Mouse (Mus musculus) embryonic facial prominence, embryonic 11.5 days (tissue): ENCODE measurements around the gene Igf2r. TPM values are rescaled to one million over a fixed set of nuclear protein-coding genes. Genes with fewer than 3 reads are reported as not detected.

Experiments used
- ATAC-seq: fragments of 200-750 bp; cut with Nextera tagmentation; replicated peaks from 2 replicates; pipeline ENCODE4 v1.8.0; 2017; ENCODE audit warnings: low read depth; ENCODE audit not compliant: insufficient number of reproducible peaks, low FRiP score, low TSS enrichment
- DNase-seq: peaks from one replicate; pipeline ENCODE4 v3.0.0-alpha.2; 2015; ENCODE audit warnings: low spot score
- H3K27ac ChIP-seq: fragments of 300-500 bp; sonication (generic); replicated peaks from 2 replicates; pipeline ENCODE4 v1.5.1; 2014; ENCODE audit warnings: mild to moderate bottlenecking, low read depth, low read length, control low read depth
- H3K27me3 ChIP-seq: fragments of 300-500 bp; sonication (generic); 2 replicates; pipeline ENCODE4 v1.6.1; 2014; ENCODE audit warnings: mild to moderate bottlenecking, low read length, moderate library complexity, mixed read lengths; ENCODE audit not compliant: control insufficient read depth, insufficient read depth
- H3K36me3 ChIP-seq: fragments of 300-500 bp; sonication (generic); replicated peaks from 2 replicates; pipeline ENCODE4 v1.6.1; 2014; ENCODE audit warnings: low read depth, mild to moderate bottlenecking, low read length, moderate library complexity, mixed read lengths; ENCODE audit not compliant: control insufficient read depth, insufficient read depth
- H3K4me1 ChIP-seq: fragments of 300-500 bp; sonication (generic); 2 replicates; pipeline ENCODE4 v1.6.1; 2014; ENCODE audit warnings: low read length, mixed read lengths; ENCODE audit not compliant: control insufficient read depth, insufficient read depth
- H3K4me2 ChIP-seq: fragments of 300-500 bp; sonication (generic); 2 replicates; pipeline ENCODE4 v1.6.1; 2014; ENCODE audit warnings: low read depth, mild to moderate bottlenecking, control low read depth, low read length, moderate library complexity
- H3K4me3 ChIP-seq: fragments of 300-500 bp; sonication (generic); 2 replicates; pipeline ENCODE4 v1.5.1; 2014; ENCODE audit warnings: low read depth, low read length, control low read depth
- H3K9ac ChIP-seq: fragments of 300-500 bp; sonication (generic); replicated peaks from 2 replicates; pipeline ENCODE4 v1.6.1; 2014; ENCODE audit warnings: mild to moderate bottlenecking, control low read depth, low read length
- H3K9me3 ChIP-seq: fragments of 300-500 bp; sonication (generic); replicated peaks from 2 replicates; pipeline ENCODE4 v1.6.1; 2016; ENCODE audit warnings: mild to moderate bottlenecking, low read length, inconsistent platforms, mixed read lengths; ENCODE audit not compliant: control insufficient read depth
- WGBS: fragments of 180-500 bp; shearing (Covaris S2); extraction: QIAGEN DNeasy Blood & Tissue Kit; methylation state at CpG from one replicate; pipeline ENCODE4 v1.1.7; 2014; 5-methylcytosine and 5-hydroxymethylcytosine counted together
- polyA plus RNA-seq: library from polyadenylated mRNA; unstranded; fragments of >200 nt; fragmentation: Nextera tagmentation; extraction: Ambion mirVana; gene quantifications from 2 replicates; pipeline ENCODE4 v1.2.1, GENCODE M21; 2014

The Igf2r gene
- polyA plus RNA-seq, 1 experiment from 2014 or later: 19.6 TPM

DNA sequence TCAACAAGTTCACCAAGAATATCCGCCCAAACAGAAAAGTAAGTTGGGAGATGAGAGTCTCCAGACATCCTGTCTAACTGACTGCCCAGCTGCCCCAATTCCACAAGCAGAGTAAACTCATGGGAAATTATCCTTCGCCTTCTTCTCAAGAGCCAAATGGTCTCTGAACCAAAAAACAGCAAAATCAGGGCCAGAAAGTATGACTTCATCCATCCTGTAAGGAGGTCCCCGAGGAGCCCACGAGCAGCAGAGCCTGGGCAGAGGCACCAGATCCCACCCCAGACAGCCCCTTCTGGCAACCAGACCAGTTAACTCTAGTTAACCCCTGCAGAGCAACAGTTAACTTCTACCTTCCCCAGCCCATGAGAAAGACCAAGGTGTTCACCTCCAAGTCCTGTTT, 29.9 kb downstream of the Igf2r start:
- no peak overlapping the region for H3K27ac ChIP-seq
- WGBS: 56% methylated on average over 4 of the region's 4 CpGs
- peaks cover 12% of the 10 kb centered on the region for H3K36me3 ChIP-seq

DNA sequence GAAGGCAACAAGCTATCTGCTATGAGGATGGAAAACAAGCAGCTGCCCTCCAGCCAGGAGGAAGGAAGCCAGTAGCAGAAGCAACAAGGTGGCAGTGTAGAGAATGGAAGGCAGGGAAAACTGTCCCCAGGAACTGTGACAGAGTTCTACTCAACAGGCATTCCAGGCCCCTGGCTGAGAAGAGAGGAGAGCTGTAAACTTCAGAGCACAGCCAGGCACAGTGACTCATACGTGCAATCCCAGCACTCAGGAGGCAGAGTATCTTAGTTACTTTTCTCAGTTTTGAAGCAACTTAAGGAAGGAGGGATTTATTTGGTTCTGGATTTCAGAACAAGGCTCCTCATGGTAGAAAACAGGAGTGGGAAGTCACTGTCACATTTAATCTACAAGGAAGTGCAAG, 31.5 kb downstream of the Igf2r start:
- Histone ChIP-seq H3K9ac (no peak overlapping the region), H3K4me3 (no peak overlapping the region), H3K4me1 (no peaks in the 10 kb centered on the region; the same call in 1 of the 2 replicates), H3K4me2 (no peak overlapping the region), H3K9me3 (peaks cover 11% of the 10 kb centered on the region; the same call in 1 of the 2 replicates), H3K27me3 (no peaks in the 10 kb centered on the region), H3K36me3 (peaks cover 8% of the 10 kb centered on the region), H3K27ac (no peak overlapping the region)
- DNase-seq (no peak), ATAC-seq (no peak)
- 62% methylated on average over 1 of the region's 1 CpGs for WGBS

More for the DNA sequence above, 29.9 kb downstream of the Igf2r start:
- Histone ChIP-seq H3K9ac (no peak overlapping the region), H3K4me1 (no peaks in the 10 kb centered on the region; the same call in 1 of the 2 replicates), H3K4me3 (no peak overlapping the region), H3K9me3 (peaks cover 11% of the 10 kb centered on the region; the same call in 1 of the 2 replicates), H3K4me2 (no peak overlapping the region), H3K27me3 (no peaks in the 10 kb centered on the region)
- DNase-seq (peak; percentile 19), ATAC-seq (no peak)

DNA sequence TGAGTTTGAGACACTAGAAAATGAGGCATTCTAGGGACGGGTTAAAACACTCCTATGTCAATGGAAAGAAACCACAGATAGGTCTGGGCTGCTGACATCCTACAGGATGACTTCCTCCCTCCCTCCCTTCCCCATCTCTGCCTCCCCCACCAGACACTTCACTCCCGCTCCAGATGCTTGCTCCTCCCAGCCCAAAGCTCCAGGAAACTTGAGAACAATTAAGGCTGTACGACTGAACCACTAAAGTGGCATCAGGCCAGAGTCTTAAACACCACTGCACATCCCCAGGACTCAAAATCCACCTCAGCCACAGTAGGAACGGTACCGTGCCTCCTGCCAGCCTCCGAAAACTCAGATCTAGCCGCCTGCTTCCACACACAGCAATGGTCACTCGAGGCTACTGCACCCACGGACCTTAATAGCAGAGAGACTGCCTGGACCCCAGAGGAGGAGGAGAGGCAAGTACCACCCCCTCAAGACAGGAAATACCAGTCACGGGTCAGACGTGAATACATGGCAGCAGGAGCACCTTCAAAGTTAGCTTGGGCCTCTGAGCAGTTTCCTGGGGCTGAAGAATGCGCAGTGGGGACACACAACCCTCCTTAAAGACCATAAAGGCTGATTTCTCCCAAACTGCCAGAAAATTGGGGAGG, 35.1 kb downstream of the Igf2r start:
- Histone ChIP-seq H3K27me3 (no peaks in the 10 kb centered on the region), H3K4me2 (no peak overlapping the region), H3K9me3 (no peaks in the 10 kb centered on the region), H3K36me3 (no peaks in the 10 kb centered on the region; the same call in none of the 2 replicates), H3K4me1 (no peaks in the 10 kb centered on the region; the same call in 1 of the 2 replicates), H3K27ac (no peak overlapping the region), H3K9ac (no peak overlapping the region), H3K4me3 (no peak overlapping the region)
- ATAC-seq: 0 out of 2 replicates have a peak, but pooled peaks have one; percentile 25
- WGBS: 29% methylated on average over 12 of the region's 12 CpGs
- DNase-seq: peak; percentile 32

DNA sequence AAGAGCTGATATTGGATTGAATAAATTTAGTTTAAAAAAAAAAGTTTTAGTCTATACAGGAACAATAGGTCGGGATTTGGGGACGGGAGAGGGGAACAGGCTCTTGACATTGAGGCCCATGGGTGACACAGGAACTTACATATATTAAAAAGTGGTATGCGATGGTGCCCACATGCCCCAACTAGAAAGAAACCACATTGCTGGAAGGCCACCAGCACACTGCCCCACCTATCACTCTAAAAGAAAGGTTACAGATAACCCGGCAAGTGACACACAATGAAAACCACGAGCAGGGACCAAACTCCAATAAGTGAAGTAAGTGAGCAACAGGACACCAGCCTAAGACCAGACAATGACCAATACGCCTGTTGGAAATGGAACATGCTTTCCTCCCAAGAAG, 36.3 kb downstream of the Igf2r start:
- no peak overlapping the region for H3K27ac ChIP-seq
- H3K9ac ChIP-seq: no peak overlapping the region
- no peaks in the 10 kb centered on the region; the same call in none of the 2 replicates for H3K36me3 ChIP-seq
- H3K9me3 ChIP-seq: no peaks in the 10 kb centered on the region
- no peak for DNase-seq
- no peak for ATAC-seq
- no peaks in the 10 kb centered on the region; the same call in 1 of the 2 replicates for H3K4me1 ChIP-seq
- H3K4me3 ChIP-seq: no peak overlapping the region
- WGBS: 92% methylated on average over 6 of the region's 6 CpGs
- no peak overlapping the region for H3K4me2 ChIP-seq
- H3K27me3 ChIP-seq: no peaks in the 10 kb centered on the region

GRCm38 (mm10) chr17:12728536-12728935, 40.9 kb downstream of the Igf2r start:
- ATAC-seq: no peak
- H3K4me3 ChIP-seq: no peak overlapping the region
- H3K4me1 ChIP-seq: no peaks in the 10 kb centered on the region
- DNase-seq: no peak
- H3K27ac ChIP-seq: no peak overlapping the region
- H3K9ac ChIP-seq: no peak overlapping the region
- 60% methylated on average over 1 of the region's 1 CpGs for WGBS
- no peaks in the 10 kb centered on the region for H3K9me3 ChIP-seq
- no peak overlapping the region for H3K4me2 ChIP-seq
- H3K27me3 ChIP-seq: no peaks in the 10 kb centered on the region
- H3K36me3 ChIP-seq: no peaks in the 10 kb centered on the region; the same call in none of the 2 replicates

GRCm38 (mm10) chr17:12727748-12728147, 41.7 kb downstream of the Igf2r start:
- ATAC-seq: no peak
- no peak overlapping the region for H3K4me2 ChIP-seq
- no peak overlapping the region for H3K27ac ChIP-seq
- no peaks in the 10 kb centered on the region; the same call in none of the 2 replicates for H3K36me3 ChIP-seq
- H3K9me3 ChIP-seq: no peaks in the 10 kb centered on the region
- H3K9ac ChIP-seq: no peak overlapping the region
- WGBS: 74% methylated on average over 3 of the region's 3 CpGs
- no peaks in the 10 kb centered on the region for H3K4me1 ChIP-seq
- no peaks in the 10 kb centered on the region for H3K27me3 ChIP-seq
- DNase-seq: no peak
- H3K4me3 ChIP-seq: no peak overlapping the region

DNA sequence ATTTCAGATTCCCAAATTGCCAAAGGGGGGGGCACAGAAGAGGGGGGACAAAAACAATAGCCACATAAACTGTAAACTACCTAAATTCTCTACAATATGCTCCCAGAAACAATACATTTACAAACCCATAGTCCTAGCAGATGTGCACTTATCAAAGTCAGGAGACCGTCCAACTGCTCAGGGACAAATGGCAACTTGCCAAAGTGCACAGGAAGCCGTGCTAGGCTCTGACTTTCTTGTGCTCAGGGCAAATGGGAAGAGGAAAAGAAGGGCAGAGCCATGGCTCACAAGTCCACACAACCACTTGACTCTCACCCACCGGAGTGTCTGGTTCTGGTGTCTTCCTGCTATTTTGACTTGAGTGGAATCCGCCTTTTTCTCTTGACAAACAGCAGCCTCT, 43.6 kb downstream of the Igf2r start:
- Histone ChIP-seq H3K9ac (no peak overlapping the region), H3K9me3 (no peaks in the 10 kb centered on the region), H3K27ac (0 out of 2 replicates have a peak overlapping the region, but pooled peaks have one; percentile 35), H3K36me3 (no peaks in the 10 kb centered on the region; the same call in 1 of the 2 replicates), H3K27me3 (no peaks in the 10 kb centered on the region), H3K4me2 (no peak overlapping the region), H3K4me3 (no peak overlapping the region), H3K4me1 (no peaks in the 10 kb centered on the region)
- DNase-seq: peak; percentile 26
- WGBS: 35% methylated on average over 4 of the region's 4 CpGs
- ATAC-seq: no peak
